Mouse (Mus musculus) erythroblast, embryonic 14.5 days (primary cell): ENCODE data around the gene Gnai3.

Source experiments
- GATA1 ChIP-seq: IDR thresholded peaks from 2 replicates; pipeline ENCODE4 v1.6.1; 2012; ENCODE audit warnings: low read length, inconsistent platforms, mixed read lengths
- TAL1 ChIP-seq: IDR thresholded peaks from 3 replicates; pipeline ENCODE4 v1.6.1; 2012; ENCODE audit warnings: low read length, inconsistent platforms, mixed read lengths

DNA sequence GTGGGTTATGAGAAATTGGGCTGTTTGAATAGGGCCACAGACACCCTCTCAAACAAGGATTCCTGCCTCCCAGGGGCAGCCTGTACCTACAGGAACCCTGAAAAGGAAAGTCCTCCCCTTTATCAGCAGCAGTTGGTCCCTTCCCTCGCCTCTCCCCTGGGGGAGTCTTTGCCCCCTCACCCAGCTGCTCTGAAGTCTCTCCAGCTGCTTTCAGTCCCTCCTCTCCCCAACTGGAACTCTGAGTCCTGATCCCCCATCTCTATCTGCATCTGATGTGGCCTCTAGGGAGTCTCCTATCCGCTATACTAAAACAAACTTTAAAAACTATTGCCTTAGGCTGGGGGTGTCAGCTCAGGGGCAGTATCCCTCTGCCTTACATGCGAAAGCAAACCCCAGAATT is 58.6 kb downstream of the Gnai3 start:
- TF ChIP-seq GATA1 (no peak), TAL1 (no peak)
